Mouse (Mus musculus) gastrocnemius, adult 18-20 months (tissue): ENCODE data around the gene Arhgef11. TPM values are rescaled to one million over a fixed set of nuclear protein-coding genes. Genes with fewer than 3 reads are reported as not detected.

Source experiments
- microRNA-seq: library from miRNA; unstranded; fragments of <30 nt; microRNA quantifications from one replicate; pipeline ENCODE4 v1.2.0, GENCODE M21; 2021
- total RNA-seq, 2 experiments: library from RNA; stranded (reverse); gene quantifications; 2 replicates each; pipeline ENCODE4 v1.2.3; 2021

Gene Arhgef11
- total RNA-seq, 2 experiments from 2014 or later, result 18.5 to 19.9 TPM

Small RNAs within 50 kb of the gene (microRNA-seq; reads per million reads assigned to microRNA genes)
- gene Gm24109, result not detected

Other genes with a start within 250 kb of the Arhgef11 start
- gene Fcrl1, start 241.2 kb upstream of the Arhgef11 start, total RNA-seq, result not detected
- gene Fcrl5, start 181.8 kb upstream of the Arhgef11 start, total RNA-seq, result not detected
- 1 to 10 TPM; 9.5 to 9.7 TPM for gene Etv3, start 92.2 kb upstream of the Arhgef11 start, total RNA-seq
- not detected for gene Lrrc71, start 131.1 kb downstream of the Arhgef11 start, total RNA-seq
- gene Ntrk1, start 177.6 kb downstream of the Arhgef11 start, total RNA-seq, result not detected
- not detected for gene Insrr, start 179.4 kb downstream of the Arhgef11 start, total RNA-seq
- gene Pear1, start 206.7 kb downstream of the Arhgef11 start, total RNA-seq, result 1 to 10 TPM; 6.3 to 6.4 TPM
- gene Sh2d2a, start 229.2 kb downstream of the Arhgef11 start, total RNA-seq, result not detected